Mouse (Mus musculus) MEL (cell line): Measurements from ENCODE around the gene Pnpla3. TPM values are rescaled to one million over a fixed set of nuclear protein-coding genes. Genes with fewer than 3 reads are reported as not detected.

Experiments
- DNase-seq: peaks from one replicate; pipeline ENCODE4 v3.0.0; 2011; ENCODE audit warnings: low read depth, low spot score
- H3K27ac ChIP-seq: 2 replicates; pipeline ENCODE4 v1.5.1; 2012; ENCODE audit warnings: low read depth, mild to moderate bottlenecking, control low read depth, low read length, moderate library complexity; ENCODE audit not compliant: control insufficient read depth
- H3K27me3 ChIP-seq, 2 experiments: fragments of 150-350 bp in 1 of 2; sonication (generic) in 1 of 2; 2 replicates each; pipeline ENCODE4 v1.6.1; 2012; ENCODE audit warnings: low read length in 2 of 2, mild to moderate bottlenecking in 2 of 2, improper control_type of control experiment in 1 of 2, moderate library complexity in 1 of 2; ENCODE audit not compliant: insufficient read depth in 2 of 2, control insufficient read depth in 1 of 2
- H3K36me3 ChIP-seq, 2 experiments: 2 replicates each; pipeline ENCODE4 v1.6.1; 2012 to 2014; ENCODE audit warnings: low read length in 2 of 2, improper control_type of control experiment in 1 of 2, inconsistent platforms in 1 of 2, mild to moderate bottlenecking in 1 of 2; ENCODE audit not compliant: insufficient read depth in 2 of 2, control insufficient read depth in 1 of 2
- H3K4me1 ChIP-seq, 2 experiments: fragments of 150-350 bp in 1 of 2; sonication (generic) in 1 of 2; 2 replicates each; pipeline ENCODE4 v1.6.1; 2012; ENCODE audit warnings: low read length in 2 of 2, improper control_type of control experiment in 1 of 2, mild to moderate bottlenecking in 1 of 2; ENCODE audit not compliant: insufficient read depth in 2 of 2, control insufficient read depth in 1 of 2
- H3K4me3 ChIP-seq, 2 experiments: fragments of 150-350 bp in 1 of 2; sonication (generic) in 1 of 2; 2 replicates each; pipeline ENCODE4 v1.5.1; 2012; ENCODE audit warnings: low read depth in 2 of 2, low read length in 2 of 2, mild to moderate bottlenecking in 2 of 2, moderate library complexity in 2 of 2, control low read depth in 1 of 2, improper control_type of control experiment in 1 of 2; ENCODE audit not compliant: control insufficient read depth in 1 of 2, insufficient read depth in 1 of 2
- H3K79me2 ChIP-seq: 2 replicates; pipeline ENCODE4 v1.6.1; 2012; ENCODE audit warnings: mild to moderate bottlenecking, low read length, moderate library complexity; ENCODE audit not compliant: control insufficient read depth, poor library complexity, insufficient read depth
- H3K9ac ChIP-seq: 2 replicates; pipeline ENCODE4 v1.6.1; 2012; ENCODE audit warnings: low read depth, mild to moderate bottlenecking, control low read depth, low read length, moderate library complexity; ENCODE audit not compliant: control insufficient read depth, poor library complexity, severe bottlenecking
- H3K9me3 ChIP-seq: fragments of 150-350 bp; sonication (generic); replicated peaks from 2 replicates; pipeline ENCODE4 v1.6.1; 2012; ENCODE audit warnings: mild to moderate bottlenecking, low read length, improper control_type of control experiment, moderate library complexity; ENCODE audit not compliant: insufficient read depth
- BHLHE40 ChIP-seq: IDR thresholded peaks from 2 replicates; pipeline ENCODE4 v1.6.1; 2012; ENCODE audit warnings: low read depth, mild to moderate bottlenecking, inconsistent platforms, low read length, improper control_type of control experiment, borderline replicate concordance
- CTCF ChIP-seq, 3 experiments: IDR thresholded peaks in 2 of 3; conservative IDR thresholded peaks in 1 of 3; 2 replicates each; pipeline ENCODE4 v1.5.1; 2011 to 2012; ENCODE audit warnings: low read length in 3 of 3, low read depth in 2 of 3, mild to moderate bottlenecking in 2 of 3, improper control_type of control experiment in 1 of 3, inconsistent platforms in 1 of 3, mixed read lengths in 1 of 3, moderate library complexity in 1 of 3; ENCODE audit not compliant: control insufficient read depth in 1 of 3, insufficient read depth in 1 of 3, poor library complexity in 1 of 3, severe bottlenecking in 1 of 3
- GATA1 ChIP-seq: IDR thresholded peaks from 2 replicates; pipeline ENCODE4 v1.6.1; 2011; ENCODE audit warnings: low read depth, low read length, improper control_type of control experiment
- HCFC1 ChIP-seq: IDR thresholded peaks from 2 replicates; pipeline ENCODE4 v1.6.1; 2012; ENCODE audit warnings: low read depth, mild to moderate bottlenecking, inconsistent platforms, low read length, improper control_type of control experiment, moderate library complexity
- JUND ChIP-seq: IDR thresholded peaks from 2 replicates; pipeline ENCODE4 v1.6.1; 2011; ENCODE audit warnings: low read depth, mild to moderate bottlenecking, improper control_type of control experiment, low read length
- KAT2A ChIP-seq: conservative IDR thresholded peaks from 2 replicates; pipeline ENCODE4 v1.6.1; 2012; ENCODE audit warnings: low read depth, low read length, improper control_type of control experiment, inconsistent platforms
- MAFK ChIP-seq: IDR thresholded peaks from 2 replicates; pipeline ENCODE4 v1.6.1; 2011; ENCODE audit warnings: low read depth, mild to moderate bottlenecking, low read length, improper control_type of control experiment, borderline replicate concordance
- MAZ ChIP-seq: IDR thresholded peaks from 2 replicates; pipeline ENCODE4 v1.6.1; 2012; ENCODE audit warnings: low read depth, mild to moderate bottlenecking, inconsistent platforms, low read length, improper control_type of control experiment
- MXI1 ChIP-seq: IDR thresholded peaks from 2 replicates; pipeline ENCODE4 v1.6.1; 2011; ENCODE audit warnings: mild to moderate bottlenecking, low read depth, low read length, improper control_type of control experiment
- MYB ChIP-seq: IDR thresholded peaks from 2 replicates; pipeline ENCODE4 v1.6.1; 2011; ENCODE audit warnings: mild to moderate bottlenecking, low read depth, low read length, improper control_type of control experiment
- NELFE ChIP-seq: IDR thresholded peaks from 2 replicates; pipeline ENCODE4 v1.6.1; 2011; ENCODE audit warnings: low read depth, low read length, improper control_type of control experiment
- NRF1 ChIP-seq: IDR thresholded peaks from 2 replicates; pipeline ENCODE4 v1.6.1; 2014; ENCODE audit warnings: low read depth, mild to moderate bottlenecking, inconsistent platforms, low read length, improper control_type of control experiment, moderate library complexity; ENCODE audit not compliant: poor library complexity, insufficient read depth, severe bottlenecking
- SMC3 ChIP-seq: IDR thresholded peaks from 2 replicates; pipeline ENCODE4 v1.6.1; 2011; ENCODE audit warnings: low read depth, low read length, improper control_type of control experiment
- TAL1 ChIP-seq: IDR thresholded peaks from 2 replicates; pipeline ENCODE4 v1.6.1; 2012; ENCODE audit warnings: mild to moderate bottlenecking, inconsistent platforms, low read length, moderate library complexity, mixed read lengths
- TCF12 ChIP-seq: IDR thresholded peaks from 2 replicates; pipeline ENCODE4 v1.6.1; 2014; ENCODE audit warnings: low read depth, mild to moderate bottlenecking, inconsistent platforms, low read length, improper control_type of control experiment, moderate library complexity
- USF2 ChIP-seq, 2 experiments: IDR thresholded peaks; 2 replicates each; pipeline ENCODE4 v1.6.1; 2011 to 2012; ENCODE audit warnings: improper control_type of control experiment in 2 of 2, low read length in 2 of 2, borderline replicate concordance in 1 of 2, inconsistent platforms in 1 of 2, low read depth in 1 of 2, mild to moderate bottlenecking in 1 of 2; ENCODE audit not compliant: insufficient read depth in 1 of 2
- ZKSCAN1 ChIP-seq: IDR thresholded peaks from 2 replicates; pipeline ENCODE4 v1.6.1; 2012; ENCODE audit warnings: low read depth, mild to moderate bottlenecking, inconsistent platforms, low read length, improper control_type of control experiment, moderate library complexity
- ZNF384 ChIP-seq: IDR thresholded peaks from 2 replicates; pipeline ENCODE4 v1.6.1; 2012; ENCODE audit warnings: low read depth, mild to moderate bottlenecking, inconsistent platforms, low read length, improper control_type of control experiment
- polyA plus RNA-seq, 2 experiments: library from polyadenylated mRNA; stranded (reverse) in 1 of 2; unstranded in 1 of 2; fragments of >175 nt in 1 of 2; fragments of >200 nt in 1 of 2; gene quantifications; 2 replicates each; pipeline versions ENCODE4 v1.2.1 to v1.2.4; 2012; ENCODE audit warnings: low replicate concordance in 2 of 2, low read depth in 1 of 2; ENCODE audit not compliant: insufficient read length in 2 of 2, insufficient read depth in 1 of 2, missing spikeins in 1 of 2
- total RNA-seq: library from RNA; depleted of rRNA; stranded (reverse); fragments of 300-350 nt; gene quantifications from 2 replicates; pipeline ENCODE4 v1.2.3, GENCODE M21; 2012; rRNA removed

Pnpla3 gene
- total RNA-seq, result not detected in 2 replicates
- not detected for polyA plus RNA-seq

DNA sequence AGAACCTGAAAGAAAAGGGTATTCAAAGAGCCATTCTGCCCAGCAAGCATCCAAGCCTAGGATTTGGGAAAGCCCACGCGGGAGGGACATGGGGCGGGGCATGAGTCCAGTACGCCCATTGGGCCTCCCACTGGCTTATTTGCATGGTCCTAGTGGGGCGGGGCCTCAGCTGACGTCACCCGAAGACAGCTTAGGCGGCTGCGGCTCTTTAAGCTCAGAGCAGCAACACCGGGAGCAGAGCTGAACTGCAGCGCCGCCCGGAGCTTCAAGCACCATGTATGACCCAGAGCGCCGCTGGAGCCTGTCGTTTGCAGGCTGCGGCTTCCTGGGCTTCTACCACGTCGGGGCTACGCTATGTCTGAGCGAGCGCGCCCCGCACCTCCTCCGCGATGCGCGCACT is at the start of gene Pnpla3:
Gene Pnpla3, plus strand, starts transcription at position 238 of the 400 bp plus-strand sequence.
- no peak for DNase-seq
- H3K4me3 ChIP-seq, result no peak within 1 kb of the TSS
- H3K4me1 ChIP-seq, result no peaks in the 10 kb centered on the region
- TF ChIP-seq USF2 (IDR thresholded peaks at IDR 0.05; ENCODE audit: borderline replicate concordance in 1 of 2, insufficient read depth in 1 of 2, low read depth in 1 of 2, low read length in 2 of 2) (no peak), GATA1 (no peak), CTCF (IDR thresholded peaks at IDR 0.05 in 2 of 3, conservative IDR thresholded peaks at IDR 0.05 in 1 of 3; ENCODE audit: control insufficient read depth in 1 of 3, insufficient read depth in 1 of 3, low read depth in 2 of 3, low read length in 3 of 3, poor library complexity in 1 of 3, severe bottlenecking in 1 of 3) (no peak), HCFC1 (no peak), ZKSCAN1 (no peak), JUND (no peak)
- H3K36me3 ChIP-seq, result no peaks in the 10 kb centered on the region
- H3K79me2 ChIP-seq, result no peaks in the 10 kb centered on the region
- no peak within 1 kb of the TSS for H3K27ac ChIP-seq
- H3K27me3 ChIP-seq, result no peaks in the 10 kb centered on the region
- no peak within 1 kb of the TSS for H3K9ac ChIP-seq
- H3K9me3 ChIP-seq, result no peaks in the 10 kb centered on the region

DNA sequence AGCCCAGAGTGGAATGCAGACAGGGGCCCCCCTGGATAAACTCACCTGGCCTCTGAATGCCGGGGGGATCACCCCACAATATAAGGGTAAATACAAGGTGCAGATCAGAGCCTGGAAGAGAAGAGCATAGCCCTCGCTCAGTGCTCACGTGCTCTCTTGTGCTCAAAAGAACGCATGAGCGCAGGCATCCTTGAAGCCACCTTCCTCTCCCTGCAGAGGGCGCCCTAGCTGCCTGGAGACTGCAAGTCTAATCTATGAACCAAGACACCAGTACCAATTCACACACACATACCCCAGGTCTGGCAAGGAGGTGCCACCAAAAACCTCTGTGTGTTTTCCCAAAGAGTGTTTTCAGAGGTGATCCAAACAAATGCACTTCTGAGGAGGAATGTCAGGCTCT is 47.0 kb upstream of the Pnpla3 start:
- DNase-seq, result no peak
- TF ChIP-seq JUND, result no peak
- no peak for TF ChIP-seq BHLHE40
- no peak for TF ChIP-seq TCF12
- no peak for TF ChIP-seq MYB
- no peaks in the 10 kb centered on the region for H3K36me3 ChIP-seq
- no peaks in the 10 kb centered on the region for H3K9me3 ChIP-seq
- no peak overlapping the region for H3K4me3 ChIP-seq
- no peaks in the 10 kb centered on the region for H3K27me3 ChIP-seq
- no peaks in the 10 kb centered on the region for H3K79me2 ChIP-seq
- H3K27ac ChIP-seq, result no peak overlapping the region
- H3K9ac ChIP-seq, result no peak overlapping the region
- no peaks in the 10 kb centered on the region for H3K4me1 ChIP-seq

DNA sequence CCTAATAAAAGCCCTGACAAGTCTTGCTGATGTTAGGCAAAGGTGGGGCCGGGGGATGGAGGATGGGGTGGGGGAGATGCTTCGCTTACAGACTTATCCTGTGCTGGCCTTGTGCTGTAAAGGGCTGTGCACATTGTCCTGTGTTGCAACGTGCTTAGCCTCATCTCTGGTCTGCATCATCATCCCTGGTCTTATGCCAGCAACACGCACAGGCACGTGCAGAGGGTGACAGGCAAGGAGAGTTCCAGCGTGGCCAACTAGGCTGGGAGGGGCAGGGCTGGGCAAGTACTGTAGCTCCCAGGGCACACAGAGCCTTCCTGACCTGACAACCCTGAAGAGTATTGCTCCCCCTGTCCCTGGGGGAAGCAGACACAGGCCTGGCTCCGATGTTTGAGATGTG is 46.6 kb upstream of the Pnpla3 start:
- H3K27ac ChIP-seq, result no peak overlapping the region
- H3K9me3 ChIP-seq, result no peaks in the 10 kb centered on the region
- no peak overlapping the region for H3K9ac ChIP-seq
- H3K79me2 ChIP-seq, result no peaks in the 10 kb centered on the region
- H3K27me3 ChIP-seq, result no peaks in the 10 kb centered on the region
- no peak overlapping the region for H3K4me3 ChIP-seq
- TF ChIP-seq NRF1 (no peak), SMC3 (no peak), ZNF384 (no peak), JUND (no peak), NELFE (no peak), TCF12 (no peak), MAZ (no peak), GATA1 (no peak), TAL1 (no peak), KAT2A (no peak), MXI1 (no peak), MAFK (no peak), ZKSCAN1 (no peak)
- no peak for DNase-seq
- no peaks in the 10 kb centered on the region for H3K4me1 ChIP-seq
- no peaks in the 10 kb centered on the region for H3K36me3 ChIP-seq
